Mouse (Mus musculus) embryonic facial prominence, embryonic 12.5 days (tissue): ENCODE data around the gene Ina. TPM values are rescaled to one million over a fixed set of nuclear protein-coding genes. Genes with fewer than 3 reads are reported as not detected.

Experiments
- ATAC-seq: fragments of 200-750 bp; cut with Nextera tagmentation; 2 replicates; pipeline ENCODE4 v1.8.0; 2017; ENCODE audit not compliant: insufficient number of reproducible peaks, insufficient read depth, low FRiP score, low TSS enrichment
- H3K27ac ChIP-seq: fragments of 300-500 bp; sonication (generic); 2 replicates; pipeline ENCODE4 v1.5.1; 2016; ENCODE audit warnings: mild to moderate bottlenecking
- H3K27me3 ChIP-seq: fragments of 300-500 bp; sonication (generic); 2 replicates; pipeline ENCODE4 v1.6.1; 2016; ENCODE audit warnings: mild to moderate bottlenecking, moderate library complexity
- H3K36me3 ChIP-seq: fragments of 300-500 bp; sonication (generic); 2 replicates; pipeline ENCODE4 v1.6.1; 2016; ENCODE audit warnings: mild to moderate bottlenecking
- H3K4me1 ChIP-seq: fragments of 300-500 bp; sonication (generic); 2 replicates; pipeline ENCODE4 v1.6.1; 2016
- H3K4me2 ChIP-seq: fragments of 300-500 bp; sonication (generic); replicated peaks from 2 replicates; pipeline ENCODE4 v1.6.1; 2016; ENCODE audit warnings: mild to moderate bottlenecking, moderate library complexity
- H3K4me3 ChIP-seq: fragments of 300-500 bp; sonication (generic); 2 replicates; pipeline ENCODE4 v1.5.1; 2016; ENCODE audit warnings: mild to moderate bottlenecking
- H3K9ac ChIP-seq: fragments of 300-500 bp; sonication (generic); 2 replicates; pipeline ENCODE4 v1.6.1; 2016; ENCODE audit warnings: mild to moderate bottlenecking, moderate library complexity
- H3K9me3 ChIP-seq: fragments of 300-500 bp; sonication (generic); 2 replicates; pipeline ENCODE4 v1.6.1; 2016; ENCODE audit warnings: mild to moderate bottlenecking, moderate library complexity
- WGBS: fragments of 180-500 bp; shearing (Covaris S2); methylation state at CpG from one replicate; pipeline ENCODE4 v1.1.7; 2016; 5-methylcytosine and 5-hydroxymethylcytosine counted together
- polyA plus RNA-seq: library from polyadenylated mRNA; unstranded; fragments of >200 nt; fragmentation: Nextera tagmentation; extraction: Ambion mirVana; gene quantifications from 2 replicates; pipeline ENCODE4 v1.2.1, GENCODE M21; 2016

The Ina gene
- polyA plus RNA-seq, 1 experiment from 2014 or later = 39.4 TPM

DNA sequence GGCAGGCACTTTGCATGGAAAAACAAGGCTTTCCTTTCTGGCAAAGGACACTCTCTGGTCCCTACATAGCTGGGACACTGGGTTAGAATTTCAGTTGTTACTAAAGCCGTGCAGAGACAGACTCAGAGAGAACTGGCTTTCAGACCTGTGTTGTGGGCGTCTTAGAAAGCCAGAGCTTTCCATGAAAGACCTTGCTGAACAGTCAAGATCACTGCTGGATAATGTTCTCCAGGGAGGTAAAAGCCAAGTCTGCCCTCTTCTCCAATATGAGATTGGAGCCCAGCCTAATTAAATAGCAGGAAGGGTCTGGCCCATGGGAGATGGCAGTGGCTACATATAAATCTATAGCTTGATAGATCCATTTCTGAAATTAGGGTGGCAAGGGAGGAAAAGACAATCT, 3.8 kb downstream of the Ina start:
- Histone ChIP-seq H3K9me3 (no peaks in the 10 kb centered on the region), H3K4me1 (peaks cover 19% of the 10 kb centered on the region), H3K36me3 (no peaks in the 10 kb centered on the region), H3K4me2 (0 out of 2 replicates have a peak overlapping the region, but pooled peaks have one; percentile 16), H3K4me3 (no peak overlapping the region), H3K27me3 (peaks cover 49% of the 10 kb centered on the region), H3K27ac (no peak overlapping the region), H3K9ac (no peak overlapping the region)
- WGBS = 33% methylated on average over 2 of the region's 2 CpGs
- ATAC-seq = no peak

DNA sequence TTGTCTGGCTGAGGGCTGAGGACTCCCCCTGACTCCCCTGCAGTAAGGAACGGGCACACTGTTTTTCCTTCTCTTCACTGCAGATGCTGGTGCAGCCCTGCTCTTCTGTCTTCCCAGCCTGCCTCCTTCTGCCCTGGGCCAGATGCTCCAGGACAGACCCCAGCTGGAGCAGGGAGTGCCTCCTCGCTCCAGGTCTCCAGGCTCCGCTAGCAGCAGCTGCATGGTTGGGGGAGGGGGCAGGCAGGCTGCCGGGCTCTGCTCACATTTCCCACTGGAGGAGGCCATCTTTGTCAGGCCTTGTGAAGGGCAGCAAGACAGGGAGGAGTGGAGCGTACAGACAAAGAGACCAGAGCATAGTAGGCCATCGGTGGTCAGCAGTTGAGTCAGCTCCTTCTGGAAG, 4.8 kb downstream of the Ina start:
- Histone ChIP-seq H3K27ac (0 out of 2 replicates have a peak overlapping the region, but pooled peaks have one; percentile 11), H3K36me3 (no peaks in the 10 kb centered on the region), H3K4me3 (no peak overlapping the region), H3K4me2 (0 out of 2 replicates have a peak overlapping the region, but pooled peaks have one; percentile 19), H3K27me3 (peaks cover 39% of the 10 kb centered on the region), H3K9me3 (no peaks in the 10 kb centered on the region), H3K9ac (no peak overlapping the region), H3K4me1 (peaks cover 14% of the 10 kb centered on the region)
- ATAC-seq = 0 out of 2 replicates have a peak, but pooled peaks have one; percentile 23
- WGBS = 20% methylated on average over 6 of the region's 6 CpGs

DNA sequence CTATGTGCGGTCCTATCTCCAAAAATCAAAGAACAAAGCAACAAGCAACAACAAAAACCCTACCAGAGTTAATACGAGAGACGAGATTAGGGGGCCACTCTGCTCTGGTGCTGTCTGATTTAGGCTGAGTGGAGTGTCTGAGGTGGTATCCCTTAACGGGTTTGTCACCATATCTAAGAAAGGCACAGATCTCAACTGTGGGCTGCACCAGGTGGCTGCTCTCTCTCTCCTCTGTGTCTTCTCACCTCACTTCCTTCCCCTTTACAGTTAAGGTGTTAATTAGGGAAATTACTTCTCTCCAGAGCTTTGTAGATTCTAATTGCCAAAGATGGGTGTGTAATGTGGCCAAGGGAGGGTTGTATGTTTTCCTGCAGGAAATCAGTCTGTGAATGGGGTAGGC, 8.2 kb downstream of the Ina start:
- no peak for ATAC-seq
- 81% methylated on average over 4 of the region's 4 CpGs for WGBS
- Histone ChIP-seq H3K4me2 (no peak overlapping the region), H3K4me3 (no peak overlapping the region), H3K9ac (no peak overlapping the region), H3K4me1 (0 out of 2 replicates have a peak, but pooled peaks cover 3% of the 10 kb centered on the region), H3K27me3 (peaks cover 12% of the 10 kb centered on the region), H3K9me3 (no peaks in the 10 kb centered on the region), H3K27ac (no peak overlapping the region), H3K36me3 (no peaks in the 10 kb centered on the region)

DNA sequence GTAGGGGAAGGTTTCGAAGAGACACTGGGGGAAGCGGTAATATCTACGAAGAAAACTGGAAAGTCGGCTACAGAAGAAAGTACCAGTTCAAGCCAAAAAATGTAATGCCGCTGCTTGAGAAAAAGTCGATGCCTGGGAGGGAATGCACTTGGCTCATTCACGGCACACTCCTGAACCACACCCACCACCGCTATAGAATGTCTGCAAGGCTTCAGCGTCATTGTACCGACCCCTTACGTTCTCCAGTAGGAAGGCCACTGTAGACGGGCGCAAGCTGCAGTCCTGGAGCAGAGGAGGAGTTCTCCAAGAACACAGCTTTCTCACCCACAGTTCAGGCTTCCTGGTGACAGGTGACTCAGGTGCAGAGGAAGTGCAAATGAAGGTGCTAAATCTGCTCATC, 9.0 kb downstream of the Ina start:
- Histone ChIP-seq H3K27ac (no peak overlapping the region), H3K4me2 (no peak overlapping the region), H3K9ac (no peak overlapping the region), H3K4me3 (no peak overlapping the region), H3K27me3 (0 out of 2 replicates have a peak, but pooled peaks cover 4% of the 10 kb centered on the region), H3K4me1 (0 out of 2 replicates have a peak, but pooled peaks cover 3% of the 10 kb centered on the region), H3K9me3 (no peaks in the 10 kb centered on the region), H3K36me3 (no peaks in the 10 kb centered on the region)
- no peak for ATAC-seq
- 86% methylated on average over 13 of the region's 13 CpGs for WGBS

DNA sequence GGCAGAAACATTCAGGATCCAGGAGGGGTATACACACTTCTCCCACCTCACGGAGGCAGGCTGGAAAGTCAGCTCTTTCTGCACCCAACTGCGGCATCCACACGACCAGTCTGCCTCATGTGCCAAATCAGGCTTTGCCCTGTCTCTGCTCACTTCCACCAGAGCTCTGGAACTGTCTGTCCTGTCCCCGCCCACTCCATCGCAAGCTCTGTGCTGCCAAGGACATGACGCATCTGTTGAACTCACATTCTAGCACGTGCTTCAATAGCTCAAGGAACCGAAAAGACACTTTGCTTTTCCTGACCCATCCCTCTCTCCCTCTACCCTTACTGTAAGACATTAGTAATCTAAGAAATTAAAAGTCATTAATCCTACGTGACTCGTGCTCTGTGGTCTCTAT, 10.5 kb downstream of the Ina start:
- H3K9me3 ChIP-seq = no peaks in the 10 kb centered on the region
- H3K27me3 ChIP-seq = no peaks in the 10 kb centered on the region
- 81% methylated on average over 10 of the region's 10 CpGs for WGBS
- H3K4me3 ChIP-seq = no peak overlapping the region
- no peaks in the 10 kb centered on the region for H3K4me1 ChIP-seq
- no peak overlapping the region for H3K9ac ChIP-seq
- no peak for ATAC-seq
- no peak overlapping the region for H3K27ac ChIP-seq
- no peaks in the 10 kb centered on the region for H3K36me3 ChIP-seq
- H3K4me2 ChIP-seq = no peak overlapping the region

DNA sequence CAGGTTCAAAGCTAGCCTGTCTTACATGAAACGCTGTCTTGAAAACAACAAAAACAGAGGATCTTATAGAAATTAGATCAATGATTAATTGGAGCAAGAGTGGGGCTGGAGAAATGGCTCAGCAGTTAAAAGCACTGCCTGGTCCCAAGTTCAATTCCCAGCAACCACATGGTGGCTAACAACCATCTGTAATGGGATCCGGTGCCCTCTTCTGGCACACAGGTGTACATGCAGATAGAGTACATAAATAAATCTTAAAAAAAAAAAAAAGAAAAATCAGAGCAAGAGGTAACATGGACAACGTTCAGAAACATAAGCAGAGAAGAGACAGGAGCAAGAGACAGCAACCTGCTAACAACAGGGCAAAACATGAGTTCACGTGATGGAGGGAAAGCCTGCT, 12.0 kb downstream of the Ina start:
- ATAC-seq = no peak
- Histone ChIP-seq H3K9me3 (no peaks in the 10 kb centered on the region), H3K27ac (no peak overlapping the region), H3K36me3 (no peaks in the 10 kb centered on the region), H3K4me1 (no peaks in the 10 kb centered on the region), H3K27me3 (no peaks in the 10 kb centered on the region), H3K9ac (no peak overlapping the region), H3K4me3 (no peak overlapping the region), H3K4me2 (no peak overlapping the region)
- 86% methylated on average over 4 of the region's 4 CpGs for WGBS

DNA sequence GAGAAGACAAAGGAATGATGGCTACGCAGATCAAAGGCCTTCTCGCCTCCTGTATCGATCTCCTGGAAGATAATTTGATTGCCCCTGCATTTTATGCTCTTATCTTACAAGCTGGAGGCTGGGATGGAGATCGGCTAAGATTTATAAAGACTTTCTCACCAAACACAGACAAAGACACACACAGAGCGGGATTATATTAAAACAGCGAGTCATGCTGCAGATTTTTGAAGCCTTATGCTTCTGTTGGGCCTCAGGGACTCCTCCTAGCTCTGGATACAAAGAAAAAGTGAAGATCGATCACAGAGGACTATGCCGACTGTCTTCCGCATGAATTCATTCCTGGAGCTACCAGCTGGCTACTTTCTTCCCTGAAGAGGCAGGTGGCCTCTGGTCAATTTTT, 15.3 kb downstream of the Ina start:
- ATAC-seq = no peak
- Histone ChIP-seq H3K4me2 (no peak overlapping the region), H3K4me1 (no peaks in the 10 kb centered on the region), H3K27ac (no peak overlapping the region), H3K4me3 (no peak overlapping the region), H3K9me3 (no peaks in the 10 kb centered on the region), H3K27me3 (no peaks in the 10 kb centered on the region), H3K9ac (no peak overlapping the region), H3K36me3 (peaks cover 20% of the 10 kb centered on the region)
- WGBS = 79% methylated on average over 9 of the region's 9 CpGs

DNA sequence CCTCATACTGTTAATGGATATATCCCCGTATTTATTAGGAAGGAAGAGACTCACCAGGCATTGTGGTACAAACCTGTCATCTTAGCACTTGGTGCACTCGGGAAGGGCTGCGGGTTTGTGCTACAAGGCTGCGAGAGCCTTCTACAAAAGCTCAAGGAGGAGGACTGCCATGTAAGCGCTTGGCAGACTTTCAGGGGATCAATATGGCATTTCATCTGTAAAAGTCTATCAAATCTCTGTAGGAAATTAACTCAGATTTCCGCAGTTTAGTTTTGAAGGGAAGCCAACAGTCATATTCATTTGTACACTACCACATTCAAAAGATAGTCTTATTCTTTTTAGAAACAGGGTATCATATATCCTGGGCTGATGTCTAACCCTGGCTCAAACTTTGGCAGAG, 17.3 kb downstream of the Ina start:
- no peak overlapping the region for H3K9ac ChIP-seq
- no peak overlapping the region for H3K27ac ChIP-seq
- H3K4me1 ChIP-seq = no peaks in the 10 kb centered on the region
- 90% methylated on average over 6 of the region's 6 CpGs for WGBS
- H3K36me3 ChIP-seq = peaks cover 32% of the 10 kb centered on the region
- H3K9me3 ChIP-seq = no peaks in the 10 kb centered on the region
- no peaks in the 10 kb centered on the region for H3K27me3 ChIP-seq
- H3K4me3 ChIP-seq = no peak overlapping the region
- no peak for ATAC-seq
- H3K4me2 ChIP-seq = no peak overlapping the region

DNA sequence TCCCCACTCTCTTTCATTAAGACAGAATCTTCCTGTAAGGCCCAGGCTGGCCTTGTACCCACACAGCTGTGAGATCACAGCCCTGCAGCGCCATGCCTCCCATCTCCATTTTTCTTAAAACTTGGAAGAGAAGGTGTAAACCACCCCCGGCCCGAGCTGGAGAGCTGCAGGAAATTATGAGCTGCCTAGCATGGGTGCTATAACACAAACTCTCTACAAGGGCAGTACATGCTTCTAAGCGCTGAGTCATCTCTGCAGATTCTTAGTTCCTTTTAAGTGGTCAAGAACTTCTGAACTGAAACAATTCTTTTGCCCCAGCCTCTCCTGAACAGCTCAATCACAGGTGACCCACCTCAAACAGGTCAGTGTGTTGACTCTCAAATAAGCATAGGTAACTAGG, 20.4 kb downstream of the Ina start:
- H3K36me3 ChIP-seq = peaks cover 57% of the 10 kb centered on the region
- no peak overlapping the region for H3K4me3 ChIP-seq
- H3K9ac ChIP-seq = no peak overlapping the region
- ATAC-seq = no peak
- H3K4me1 ChIP-seq = no peaks in the 10 kb centered on the region
- H3K27ac ChIP-seq = no peak overlapping the region
- no peaks in the 10 kb centered on the region for H3K27me3 ChIP-seq
- no peaks in the 10 kb centered on the region for H3K9me3 ChIP-seq
- no peak overlapping the region for H3K4me2 ChIP-seq
- 88% methylated on average over 4 of the region's 4 CpGs for WGBS

DNA sequence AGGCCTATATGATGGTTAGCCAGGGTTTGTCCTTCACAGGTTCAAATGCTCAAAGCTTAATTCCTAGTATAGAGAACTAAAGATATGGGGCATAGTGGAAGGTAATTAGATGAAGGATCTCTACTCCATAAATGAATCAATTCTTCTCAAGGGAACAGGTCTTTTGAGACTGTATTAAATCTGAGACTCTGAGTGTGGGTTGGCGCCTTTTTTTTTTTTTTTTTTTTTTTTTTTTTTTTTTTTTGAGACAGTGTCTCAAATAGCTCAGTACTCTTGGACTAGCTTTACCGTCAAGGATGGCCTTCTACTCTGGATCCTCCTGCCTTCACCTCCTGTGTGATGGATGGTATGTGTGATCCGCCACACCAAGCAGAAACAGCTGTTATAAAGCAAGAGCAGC, 22.1 kb downstream of the Ina start:
- H3K36me3 ChIP-seq = peaks cover 71% of the 10 kb centered on the region
- WGBS = 92% methylated on average over 3 of the region's 3 CpGs
- H3K27ac ChIP-seq = no peak overlapping the region
- no peak for ATAC-seq
- H3K4me1 ChIP-seq = no peaks in the 10 kb centered on the region
- no peaks in the 10 kb centered on the region for H3K27me3 ChIP-seq
- no peak overlapping the region for H3K4me3 ChIP-seq
- H3K9me3 ChIP-seq = no peaks in the 10 kb centered on the region
- H3K4me2 ChIP-seq = no peak overlapping the region
- no peak overlapping the region for H3K9ac ChIP-seq

DNA sequence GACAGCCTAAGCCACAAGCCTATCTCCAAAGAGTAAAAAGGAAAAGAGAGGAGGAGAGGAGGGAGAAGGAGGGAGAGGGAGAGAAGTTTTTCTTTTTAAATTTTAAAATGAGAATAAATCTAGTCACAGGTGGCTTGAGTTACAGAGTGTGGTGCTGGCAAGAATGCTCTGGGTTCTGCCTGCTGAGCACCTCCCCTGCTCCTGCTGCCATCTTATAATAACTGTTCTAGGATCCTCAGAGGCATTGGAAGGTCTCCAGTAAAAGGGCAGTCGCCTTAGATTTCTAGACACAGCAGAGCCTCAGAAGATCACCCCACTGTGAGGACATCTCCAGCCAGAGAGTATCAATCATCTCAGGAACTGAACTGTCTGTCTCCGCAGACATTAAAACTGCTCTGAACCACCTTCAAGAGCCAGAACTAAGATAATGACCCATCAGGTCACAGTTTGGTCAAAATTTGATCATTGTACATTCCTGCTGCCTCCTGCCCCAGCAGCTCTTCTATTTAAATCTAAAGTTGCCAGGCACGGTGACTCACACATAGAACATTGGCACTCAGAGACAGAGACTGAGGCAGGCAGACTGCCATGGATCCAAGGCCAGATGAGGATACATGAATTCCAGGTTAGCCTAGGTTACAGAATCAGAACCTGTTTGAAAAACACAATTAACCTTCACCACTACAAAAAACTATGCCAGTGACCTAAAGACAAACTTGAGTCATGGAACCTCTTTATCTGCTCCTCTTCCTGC, 26.4 kb downstream of the Ina start:
- no peaks in the 10 kb centered on the region for H3K9me3 ChIP-seq
- H3K4me1 ChIP-seq = no peaks in the 10 kb centered on the region
- no peak overlapping the region for H3K9ac ChIP-seq
- peaks cover 55% of the 10 kb centered on the region for H3K36me3 ChIP-seq
- 89% methylated on average over 3 of the region's 3 CpGs for WGBS
- H3K27me3 ChIP-seq = no peaks in the 10 kb centered on the region
- no peak overlapping the region for H3K4me3 ChIP-seq
- no peak overlapping the region for H3K27ac ChIP-seq
- ATAC-seq = no peak
- no peak overlapping the region for H3K4me2 ChIP-seq

DNA sequence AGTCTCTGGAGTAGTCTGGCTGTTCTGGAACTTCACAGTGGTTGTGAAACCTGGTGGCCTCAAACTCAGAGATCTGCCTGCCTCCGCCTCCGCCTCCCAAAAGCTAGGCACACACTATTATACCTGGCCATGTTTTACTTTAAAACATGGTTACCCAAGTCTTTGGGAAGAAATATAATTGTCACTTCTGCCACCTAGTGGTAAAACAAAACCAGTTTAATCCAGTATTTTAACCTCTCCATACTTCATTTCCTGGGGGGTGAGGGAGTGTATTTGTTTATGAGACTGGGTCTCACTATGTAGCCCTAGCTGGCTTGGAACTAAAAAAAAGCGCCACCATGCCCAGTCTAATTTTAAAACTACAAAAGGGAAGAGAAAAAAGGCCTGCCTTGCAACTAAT, 29.1 kb downstream of the Ina start:
- Histone ChIP-seq H3K4me2 (no peak overlapping the region), H3K9ac (no peak overlapping the region), H3K9me3 (no peaks in the 10 kb centered on the region), H3K36me3 (peaks cover 60% of the 10 kb centered on the region), H3K4me3 (no peak overlapping the region), H3K27me3 (no peaks in the 10 kb centered on the region), H3K4me1 (no peaks in the 10 kb centered on the region), H3K27ac (no peak overlapping the region)
- 85% methylated on average over 3 of the region's 3 CpGs for WGBS
- ATAC-seq = no peak
